9 mouse cellular contexts compared by ENCODE assay signal in the genomic region with DNA sequence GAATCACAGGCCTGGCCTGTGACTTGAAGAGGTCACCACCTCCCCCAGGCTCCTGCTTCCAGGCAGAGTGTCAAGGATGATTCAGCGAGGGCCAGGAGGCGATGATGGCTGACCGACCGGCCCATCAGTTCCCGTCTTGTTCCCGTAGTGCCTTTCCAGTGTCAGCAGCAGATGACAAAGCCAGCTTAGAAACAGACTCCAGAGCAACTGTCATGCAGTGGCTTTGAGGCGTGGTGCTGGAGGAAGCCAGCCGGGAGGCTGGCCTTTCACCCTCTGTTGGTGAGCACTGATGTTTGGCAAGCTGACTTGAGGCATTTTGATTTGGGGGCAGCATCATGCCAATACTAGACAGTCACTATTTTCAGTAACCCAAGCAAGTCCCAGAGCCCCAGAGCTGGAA. TPM values are rescaled to one million over a fixed set of nuclear protein-coding genes. Genes with fewer than 3 reads are reported as not detected.
DNase-seq lines count a peak whose midpoint lies in the region; ATAC-seq lines count a peak whose summit lies in the region.
"Had no signal": no experiment of that assay in that cellular context is flagged by ENCODE, and none has a peak within 500 bp of the region (broad histone marks: within the 10 kb centered on the region; RNA-seq: fewer than 3 reads in every experiment).

No protein-coding gene starts in this region.

- ATAC-seq in embryonic facial prominence, embryonic 12.5 days (ENCODE audit: insufficient number of reproducible peaks, insufficient read depth, low FRiP score, low TSS enrichment) = no peak
- no peak for ATAC-seq in hindbrain, embryonic 13.5 days (ENCODE audit: low FRiP score)

- no peaks in the 10 kb centered on the region for H3K9me3 ChIP-seq in embryonic facial prominence, embryonic 12.5 days
- H3K9me3 ChIP-seq in hindbrain, embryonic 13.5 days = no peaks in the 10 kb centered on the region

- no peak overlapping the region for H3K27ac ChIP-seq in embryonic facial prominence, embryonic 12.5 days
- H3K27ac ChIP-seq in hindbrain, embryonic 13.5 days = peak overlapping the region; percentile 84; the same call in 1 of the 2 replicates

- H3K4me3 ChIP-seq in embryonic facial prominence, embryonic 12.5 days = no peak overlapping the region
- H3K4me3 ChIP-seq in hindbrain, embryonic 13.5 days = peak overlapping the region; percentile 90

- peaks cover 82% of the 10 kb centered on the region for H3K4me1 ChIP-seq in embryonic facial prominence, embryonic 12.5 days
- H3K4me1 ChIP-seq in hindbrain, embryonic 13.5 days (replicated peaks) = peaks cover 96% of the 10 kb centered on the region

- peak overlapping the region; percentile 92 for H3K4me2 ChIP-seq in embryonic facial prominence, embryonic 12.5 days (replicated peaks)
- H3K4me2 ChIP-seq in hindbrain, embryonic 13.5 days = peak overlapping the region; percentile 96

- DNase-seq in gastrocnemius, postnatal 14 days = peak; percentile 42
- DNase-seq in gastrocnemius, postnatal 10 days = no peak
- peak; percentile 81 for DNase-seq in 3T3-L1 (ENCODE audit: low read depth, low spot score)
- peak; percentile 62 for DNase-seq in neural tube, embryonic 10.5 days (ENCODE audit: extremely low spot score, low spot score)
- no peak for DNase-seq in left cerebral cortex, adult 18-20 months (ENCODE audit: low spot score in 2 of 2)
- no peak for DNase-seq in left cerebral cortex, postnatal 10 days (ENCODE audit: extremely low spot score in 1 of 2, low spot score in 2 of 2)

- H3K27me3 ChIP-seq in embryonic facial prominence, embryonic 12.5 days = no peaks in the 10 kb centered on the region
- H3K27me3 ChIP-seq in hindbrain, embryonic 13.5 days = peaks cover 7% of the 10 kb centered on the region; the same call in 1 of the 2 replicates
- H3K27me3 ChIP-seq: Patski had no signal

- no peak overlapping the region for H3K9ac ChIP-seq in embryonic facial prominence, embryonic 12.5 days
- no peak overlapping the region; the same call in none of the 2 replicates for H3K9ac ChIP-seq in hindbrain, embryonic 13.5 days

- intact Hi-C loops in gastrocnemius, postnatal 14 days (cut with DNase I; ENCODE audit: low total_unique reads) = no loop called here
- intact Hi-C loops in left cerebral cortex, postnatal 10 days (cut with DNase I) = loop anchor here (5.0 to 10.0 kb wide), 4 partner anchors 136 to 516 kb away; no protein-coding TSS in a partner anchor

- H3K36me3 ChIP-seq in embryonic facial prominence, embryonic 12.5 days = peaks cover 52% of the 10 kb centered on the region
- H3K36me3 ChIP-seq in hindbrain, embryonic 13.5 days = peaks cover 29% of the 10 kb centered on the region

- WGBS in embryonic facial prominence, embryonic 12.5 days = 31% methylated on average over 8 of the region's 8 CpGs
- 8% methylated on average over 8 of the region's 8 CpGs for WGBS in hindbrain, embryonic 13.5 days

RNA-seq across cellular contexts. Expression of a gene that starts 6.3 kb away (rescaled TPM):
- total RNA-seq in gastrocnemius, postnatal 14 days (2021) = 10 to 100 TPM; 12.5 to 14.2 TPM
- total RNA-seq in gastrocnemius, postnatal 10 days (2021) = 10 to 100 TPM; 20.5 to 25.6 TPM
- 51.8 and 58.3 TPM in 2 replicates for polyA plus RNA-seq in embryonic facial prominence, embryonic 12.5 days (2016; fragmentation: Nextera tagmentation; extraction: Ambion mirVana)
- polyA plus RNA-seq in hindbrain, embryonic 13.5 days (2015; fragmentation: Nextera tagmentation; extraction: Ambion mirVana) = 31.0 and 32.3 TPM in 2 replicates
- 10 to 100 TPM; 54.3 to 58.3 TPM for total RNA-seq in left cerebral cortex, adult 18-20 months (2021)
- total RNA-seq in left cerebral cortex, postnatal 10 days (2021) = 10 to 100 TPM; 80.8 to 92.7 TPM

Comparison
In these comparisons a context has a peak if more than half of its experiments do, and no peak if none do; other contexts are left out.
1. DNase-seq: peak in gastrocnemius, postnatal 14 days (single experiment), 3T3-L1 (single experiment) and neural tube, embryonic 10.5 days (single experiment); none in gastrocnemius, postnatal 10 days (single experiment), left cerebral cortex, adult 18-20 months (0 of 2) and left cerebral cortex, postnatal 10 days (0 of 2).